Mouse (Mus musculus) limb, embryonic 10.5 days (tissue): ENCODE data around the gene Rgs7bp. TPM values are rescaled to one million over a fixed set of nuclear protein-coding genes. Genes with fewer than 3 reads are reported as not detected.
"Not testable (repeated sequence)": the region's sequence is repeated elsewhere in the genome, so short reads cannot be mapped to it uniquely, and the experiment has no call there.

Experiments used
- DNase-seq: peaks from one replicate; pipeline ENCODE4 v3.0.0-alpha.2; 2017; ENCODE audit warnings: low spot score
- H3K27ac ChIP-seq: fragments of 300-500 bp; sonication (generic); 2 replicates; pipeline ENCODE4 v1.5.1; 2016; ENCODE audit warnings: mild to moderate bottlenecking
- H3K27me3 ChIP-seq: fragments of 300-500 bp; sonication (generic); 2 replicates; pipeline ENCODE4 v1.6.1; 2016; ENCODE audit warnings: low read depth, mild to moderate bottlenecking; ENCODE audit not compliant: poor library complexity, severe bottlenecking
- H3K36me3 ChIP-seq: fragments of 300-500 bp; sonication (generic); 2 replicates; pipeline ENCODE4 v1.6.1; 2016; ENCODE audit warnings: mild to moderate bottlenecking, moderate library complexity
- H3K4me1 ChIP-seq: fragments of 300-500 bp; sonication (generic); 2 replicates; pipeline ENCODE4 v1.6.1; 2016
- H3K4me3 ChIP-seq: fragments of 300-500 bp; sonication (generic); 2 replicates; pipeline ENCODE4 v1.5.1; 2016; ENCODE audit warnings: mild to moderate bottlenecking, moderate library complexity
- H3K9me3 ChIP-seq: fragments of 300-500 bp; sonication (generic); replicated peaks from 2 replicates; pipeline ENCODE4 v1.6.1; 2016; ENCODE audit warnings: mild to moderate bottlenecking
- WGBS: fragments of 180-500 bp; shearing (Covaris S2); methylation state at CpG from one replicate; pipeline ENCODE4 v1.1.7; 2016; 5-methylcytosine and 5-hydroxymethylcytosine counted together
- polyA plus RNA-seq: library from polyadenylated mRNA; unstranded; fragments of >200 nt; fragmentation: Nextera tagmentation; extraction: Ambion mirVana; gene quantifications from 2 replicates; pipeline ENCODE4 v1.2.1, GENCODE M21; 2016

The Rgs7bp gene
- polyA plus RNA-seq, 1 experiment from 2014 or later, result 0.24 TPM

DNA sequence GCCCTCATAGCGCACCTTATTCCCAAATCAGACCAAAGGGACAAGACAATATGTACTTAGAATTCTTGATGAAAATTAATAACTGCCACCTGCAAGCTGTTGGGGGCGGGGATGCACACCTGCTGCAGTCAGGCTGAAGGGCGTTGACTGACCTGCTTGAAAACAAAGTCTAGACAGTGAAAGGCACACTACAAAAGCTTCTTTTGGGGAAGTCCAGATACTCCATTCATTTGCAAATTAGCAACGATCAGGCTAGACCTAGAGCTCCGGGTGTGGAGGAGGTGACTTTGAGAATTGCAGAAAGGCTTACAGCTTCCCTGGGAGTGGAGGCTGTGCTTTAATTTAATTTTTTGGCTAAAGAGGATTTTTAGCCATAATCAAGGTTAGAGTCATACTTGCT is 143.1 kb downstream of the Rgs7bp start:
- H3K36me3 ChIP-seq, H3K27ac ChIP-seq, H3K27me3 ChIP-seq, H3K4me3 ChIP-seq, H3K4me1 ChIP-seq, H3K9me3 ChIP-seq, DNase-seq: not testable (repeated sequence)
- WGBS, result 84% methylated on average over 5 of the region's 5 CpGs

- DNase-seq, H3K27me3 ChIP-seq, H3K36me3 ChIP-seq, H3K4me3 ChIP-seq, H3K27ac ChIP-seq, H3K9me3 ChIP-seq, H3K4me1 ChIP-seq: not testable (repeated sequence)
- WGBS, result 92% methylated on average over 1 of the region's 1 CpGs
These were observed 143.7 kb downstream of the Rgs7bp start for GRCm38 (mm10) chr13:104911006-104911405.

DNA sequence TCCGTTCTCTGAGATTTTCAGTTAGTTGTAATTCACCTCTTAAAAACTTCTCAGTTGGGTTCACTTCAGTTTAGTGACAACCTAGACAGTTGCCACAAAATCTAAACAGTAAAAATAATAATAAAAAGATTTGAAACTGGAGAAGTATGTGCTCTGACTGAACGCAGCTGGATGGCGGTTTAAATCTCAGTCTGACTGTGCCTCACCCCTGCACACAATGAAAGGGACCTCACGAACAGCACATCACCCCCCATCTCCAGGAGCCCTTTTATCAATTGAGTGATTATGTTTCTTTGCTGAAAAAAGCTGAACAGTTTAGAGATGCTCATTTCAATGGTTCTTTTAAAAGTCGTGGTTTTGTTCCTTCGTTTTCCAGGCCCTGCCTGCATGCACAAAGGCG is 146.0 kb downstream of the Rgs7bp start:
- H3K27ac ChIP-seq, result no peak overlapping the region
- H3K27me3 ChIP-seq, result no peaks in the 10 kb centered on the region
- no peaks in the 10 kb centered on the region for H3K36me3 ChIP-seq
- no peaks in the 10 kb centered on the region for H3K9me3 ChIP-seq
- no peak overlapping the region for H3K4me3 ChIP-seq
- DNase-seq, result no peak
- 82% methylated on average over 7 of the region's 7 CpGs for WGBS
- H3K4me1 ChIP-seq, result no peaks in the 10 kb centered on the region

Other genes with a start within 250 kb of the Rgs7bp start
- gene Cwc27, start 237.8 kb downstream of the Rgs7bp start, polyA plus RNA-seq, result 31.0 and 33.3 TPM in 2 replicates
- 0.10 and 0.11 TPM in 2 replicates for gene Shisal2b, start 191.0 kb downstream of the Rgs7bp start, polyA plus RNA-seq
- not detected in 2 replicates for gene 4933425L06Rik, start 27.2 kb upstream of the Rgs7bp start, polyA plus RNA-seq
- 3.1 and 3.8 TPM in 2 replicates for gene Rnf180, start 239.9 kb upstream of the Rgs7bp start, polyA plus RNA-seq